Mouse (Mus musculus) kidney, adult 2 months (tissue): ENCODE results near the gene Zcchc2. TPM values are rescaled to one million over a fixed set of nuclear protein-coding genes. Genes with fewer than 3 reads are reported as not detected.
A peak's percentile ranks its signal among the peaks of the same experiment; 100 is the strongest.

Experiments
- DNase-seq: peaks from one replicate; pipeline ENCODE4 v3.0.0; 2021
- H3K27ac ChIP-seq: fragments of 200-500 bp; 2 replicates; pipeline ENCODE4 v1.5.1; 2012; ENCODE audit warnings: low read depth, low read length, control low read depth, inconsistent platforms; ENCODE audit not compliant: insufficient read depth
- H3K27me3 ChIP-seq: fragments of 200-500 bp; replicated peaks from 2 replicates; pipeline ENCODE4 v1.6.1; 2012; ENCODE audit warnings: mild to moderate bottlenecking, moderate library complexity, low read length, inconsistent platforms; ENCODE audit not compliant: control insufficient read depth, insufficient read depth
- H3K36me3 ChIP-seq: fragments of 200-500 bp; 2 replicates; pipeline ENCODE4 v1.6.1; 2012; ENCODE audit warnings: mild to moderate bottlenecking, moderate library complexity, low read length, inconsistent platforms; ENCODE audit not compliant: control insufficient read depth, insufficient read depth
- H3K4me1 ChIP-seq: fragments of 200-500 bp; 2 replicates; pipeline ENCODE4 v1.6.1; 2011; ENCODE audit warnings: low read length; ENCODE audit not compliant: control insufficient read depth, insufficient read depth
- H3K4me3 ChIP-seq: fragments of 200-500 bp; 2 replicates; pipeline ENCODE4 v1.5.1; 2011; ENCODE audit warnings: mild to moderate bottlenecking, low read depth, low read length, control low read depth; ENCODE audit not compliant: insufficient read depth
- CTCF ChIP-seq: fragments of 200-500 bp; conservative IDR thresholded peaks from 2 replicates; pipeline ENCODE4 v1.5.1; 2011; ENCODE audit warnings: low read depth, mild to moderate bottlenecking, control low read depth, low read length, moderate library complexity, mixed read lengths; ENCODE audit not compliant: insufficient read depth, insufficient read length
- POLR2A ChIP-seq: fragments of 200-500 bp; IDR thresholded peaks from one replicate; pipeline ENCODE4 v1.6.1; 2011; ENCODE audit warnings: low read depth, low read length, control low read depth
- WGBS: fragments of 180-500 bp; shearing (Covaris S2); methylation state at CpG from one replicate; pipeline ENCODE4 v1.1.7; 2018; 5-methylcytosine and 5-hydroxymethylcytosine counted together
- polyA plus RNA-seq: library from polyadenylated mRNA; depleted of rRNA; stranded (reverse); fragments of >200 nt; gene quantifications from 2 replicates; pipeline ENCODE4 v1.2.3, GENCODE M21; 2012

Zcchc2 gene
- polyA plus RNA-seq, 1 experiment: 13.5 TPM

DNA sequence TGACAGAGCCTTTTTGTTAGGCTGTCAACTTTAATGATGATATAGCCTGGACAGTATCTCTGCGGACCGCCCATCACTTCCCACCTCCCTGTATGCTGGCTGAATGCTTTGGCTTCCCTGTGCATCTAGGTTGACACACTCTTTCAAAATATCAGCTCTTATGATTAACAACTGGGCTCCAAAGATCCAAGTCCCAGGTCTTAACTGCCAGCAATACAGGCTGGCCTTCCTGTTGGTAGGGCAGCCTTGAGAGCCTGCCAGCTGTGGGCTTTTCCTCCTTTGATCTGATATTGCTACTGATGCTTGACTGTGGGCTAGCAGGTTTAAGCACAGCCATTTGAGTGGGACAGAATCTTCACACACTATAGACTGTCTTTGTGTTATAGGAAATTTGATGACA lies 74.5 kb downstream of the Zcchc2 start:
- Histone ChIP-seq H3K4me3 (no peak overlapping the region), H3K27me3 (no peaks in the 10 kb centered on the region), H3K4me1 (no peaks in the 10 kb centered on the region), H3K36me3 (no peaks in the 10 kb centered on the region), H3K27ac (no peak overlapping the region)
- TF ChIP-seq CTCF: no peak
- 90% methylated on average over 2 of the region's 2 CpGs for WGBS
- no peak for DNase-seq

DNA sequence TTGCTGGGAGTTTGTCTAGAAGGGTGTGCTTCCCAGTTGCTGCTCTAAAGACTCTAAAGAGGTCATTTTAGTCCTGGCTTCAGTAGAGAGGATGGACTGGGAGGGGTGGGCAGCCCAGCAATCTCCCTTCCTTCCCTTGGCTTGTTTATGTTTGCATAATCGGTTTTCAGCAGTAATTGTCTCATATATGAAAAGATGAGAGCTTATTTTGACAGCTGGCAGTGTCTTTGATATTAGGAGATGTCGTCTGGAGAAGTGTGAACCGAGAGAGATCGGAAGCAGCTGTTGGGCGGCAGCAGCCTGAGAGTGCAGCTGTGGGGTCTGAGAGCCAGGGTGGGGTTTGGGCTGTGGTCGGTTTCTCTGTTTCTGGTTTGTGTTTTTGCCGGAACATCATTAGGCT lies 75.5 kb downstream of the Zcchc2 start:
- TF ChIP-seq CTCF: no peak
- no peak for TF ChIP-seq POLR2A
- 28% methylated on average over 7 of the region's 7 CpGs for WGBS

DNA sequence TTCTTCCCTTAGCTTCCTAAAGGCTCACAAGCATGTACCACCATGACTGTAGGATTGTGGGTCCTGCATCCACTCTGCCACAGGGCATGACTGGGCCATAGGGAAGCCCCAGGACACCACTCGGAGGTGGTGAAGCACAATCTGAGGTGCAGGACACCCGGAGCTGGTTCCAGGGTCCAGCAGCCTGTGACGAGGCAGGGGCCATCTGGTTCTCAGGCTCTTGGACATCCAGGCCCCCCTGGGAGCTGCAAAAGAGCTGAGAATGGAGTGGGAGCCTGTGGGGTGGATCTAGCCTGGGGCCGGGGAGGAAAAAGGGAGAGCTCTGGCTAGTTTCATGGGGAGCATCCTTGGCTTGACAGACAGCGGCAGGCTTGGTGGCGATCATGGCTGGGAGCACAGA lies 77.1 kb downstream of the Zcchc2 start:
- 91% methylated on average over 6 of the region's 6 CpGs for WGBS
- Histone ChIP-seq H3K4me3 (no peak overlapping the region), H3K27ac (no peak overlapping the region)

More for the DNA sequence above, 75.5 kb downstream of the Zcchc2 start:
- H3K4me3 ChIP-seq: no peak overlapping the region
- H3K4me1 ChIP-seq: no peaks in the 10 kb centered on the region
- DNase-seq: no peak
- H3K27ac ChIP-seq: no peak overlapping the region
- no peaks in the 10 kb centered on the region for H3K36me3 ChIP-seq
- H3K27me3 ChIP-seq: no peaks in the 10 kb centered on the region

DNA sequence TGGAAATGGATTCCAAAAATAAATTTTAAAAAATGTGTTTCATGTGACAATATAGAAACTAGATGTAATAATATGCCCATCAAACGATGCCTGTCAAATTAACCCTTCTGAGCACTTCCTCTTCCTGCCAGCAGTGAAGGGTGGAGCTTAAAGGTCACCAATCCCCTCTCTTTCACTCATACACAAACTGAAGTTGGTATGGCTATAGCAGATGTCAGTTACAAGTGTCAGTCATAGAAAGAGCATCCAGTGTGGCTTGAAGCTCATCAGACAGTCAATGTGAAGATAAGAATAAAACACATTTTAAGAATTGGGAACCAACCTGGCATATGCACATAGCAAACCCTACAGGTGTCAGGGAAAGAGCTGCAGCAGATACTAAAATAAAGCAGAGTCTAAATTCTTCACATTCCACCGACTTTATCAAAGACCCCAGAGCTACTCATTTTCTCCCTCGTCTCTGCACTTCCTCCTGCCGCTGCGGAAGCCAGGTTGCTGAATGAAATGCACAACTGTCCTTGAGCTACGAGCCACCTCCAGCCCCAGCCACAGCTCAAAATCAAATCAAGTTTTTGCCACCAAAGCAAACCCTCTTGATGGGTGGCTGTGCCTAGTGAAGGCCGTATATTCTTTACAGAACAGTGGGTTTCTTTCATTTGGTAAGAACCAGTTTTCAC lies 79.8 kb downstream of the Zcchc2 start:
- TF ChIP-seq CTCF: no peak
- TF ChIP-seq POLR2A: no peak
- no peak for DNase-seq

More for the DNA sequence above, 77.1 kb downstream of the Zcchc2 start:
- Histone ChIP-seq H3K4me1 (no peaks in the 10 kb centered on the region), H3K27me3 (no peaks in the 10 kb centered on the region), H3K36me3 (no peaks in the 10 kb centered on the region)
- no peak for DNase-seq
- TF ChIP-seq CTCF (no peak), POLR2A (no peak)

DNA sequence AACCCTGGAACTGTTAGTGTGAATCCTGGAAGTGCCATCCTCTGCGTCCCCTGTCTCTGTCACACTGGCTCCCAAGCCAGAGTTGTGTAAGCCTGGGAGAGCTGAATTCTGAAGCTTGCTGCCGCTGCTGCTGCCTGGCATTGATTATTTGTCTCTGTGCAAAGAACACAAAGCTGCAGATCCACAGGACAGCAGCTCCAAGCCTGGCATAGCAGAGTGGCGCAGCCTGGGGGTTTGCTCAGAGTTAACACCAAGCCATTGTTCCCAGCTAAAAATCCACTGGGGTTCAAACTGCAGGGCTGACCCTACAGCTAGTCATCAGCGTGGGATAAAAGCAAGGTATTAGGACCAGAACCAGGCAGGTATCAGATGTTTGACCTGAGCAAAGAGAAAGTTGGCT lies 80.6 kb downstream of the Zcchc2 start:
- TF ChIP-seq POLR2A (no peak), CTCF (no peak)
- H3K27ac ChIP-seq: no peak overlapping the region
- H3K4me1 ChIP-seq: no peaks in the 10 kb centered on the region
- DNase-seq: no peak
- 60% methylated on average over 4 of the region's 4 CpGs for WGBS
- no peaks in the 10 kb centered on the region for H3K27me3 ChIP-seq
- H3K4me3 ChIP-seq: no peak overlapping the region
- no peaks in the 10 kb centered on the region for H3K36me3 ChIP-seq

More for the DNA sequence above, 79.8 kb downstream of the Zcchc2 start:
- no peak overlapping the region for H3K27ac ChIP-seq
- H3K4me1 ChIP-seq: no peaks in the 10 kb centered on the region
- WGBS: 68% methylated on average over 7 of the region's 7 CpGs
- no peak overlapping the region for H3K4me3 ChIP-seq
- no peaks in the 10 kb centered on the region for H3K36me3 ChIP-seq
- no peaks in the 10 kb centered on the region for H3K27me3 ChIP-seq

DNA sequence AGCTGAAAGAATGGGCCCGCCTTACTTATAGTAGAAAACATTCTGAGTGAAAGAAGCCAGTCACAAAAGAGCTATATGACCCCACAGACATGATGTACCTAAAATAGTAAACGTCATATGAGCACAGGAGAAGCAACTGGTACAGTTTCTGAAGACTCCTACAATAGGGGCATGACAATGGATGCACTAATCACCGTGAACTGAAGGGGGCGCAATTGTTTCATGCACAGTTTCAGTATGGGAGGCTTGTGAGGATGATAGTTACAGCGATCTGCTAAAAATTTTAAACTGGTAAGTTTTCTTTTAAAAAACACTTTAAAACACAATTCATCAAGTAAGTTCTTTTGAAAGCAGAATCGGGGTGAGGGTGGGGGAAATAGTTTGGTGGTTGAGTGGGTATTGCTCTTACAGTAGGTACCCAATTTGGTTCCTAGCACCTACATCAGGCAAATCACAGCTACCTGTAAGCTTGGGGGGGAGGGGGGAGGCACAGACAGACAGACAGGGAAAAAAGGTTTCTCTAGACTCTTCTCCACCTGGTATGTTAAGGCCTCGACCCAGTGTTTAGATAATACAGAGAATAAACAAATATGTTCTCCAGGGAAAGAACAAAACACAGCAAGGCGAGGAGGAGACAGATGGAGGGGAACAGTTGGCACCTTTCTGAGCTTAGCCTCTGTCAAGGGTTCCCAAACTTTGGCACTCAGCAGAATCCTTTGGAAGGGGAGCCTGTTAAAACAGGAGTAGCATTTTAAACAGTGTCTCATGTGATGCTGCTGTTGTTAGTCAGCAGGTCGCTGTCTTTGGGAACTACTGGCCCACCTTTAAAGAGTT lies 81.2 kb downstream of the Zcchc2 start:
- Histone ChIP-seq H3K4me3 (no peak overlapping the region), H3K36me3 (no peaks in the 10 kb centered on the region), H3K27ac (no peak overlapping the region), H3K27me3 (no peaks in the 10 kb centered on the region), H3K4me1 (no peaks in the 10 kb centered on the region)
- 22% methylated on average over 9 of the region's 9 CpGs for WGBS
- DNase-seq: peak; percentile 79
- TF ChIP-seq CTCF (peak; percentile 55), POLR2A (no peak)

DNA sequence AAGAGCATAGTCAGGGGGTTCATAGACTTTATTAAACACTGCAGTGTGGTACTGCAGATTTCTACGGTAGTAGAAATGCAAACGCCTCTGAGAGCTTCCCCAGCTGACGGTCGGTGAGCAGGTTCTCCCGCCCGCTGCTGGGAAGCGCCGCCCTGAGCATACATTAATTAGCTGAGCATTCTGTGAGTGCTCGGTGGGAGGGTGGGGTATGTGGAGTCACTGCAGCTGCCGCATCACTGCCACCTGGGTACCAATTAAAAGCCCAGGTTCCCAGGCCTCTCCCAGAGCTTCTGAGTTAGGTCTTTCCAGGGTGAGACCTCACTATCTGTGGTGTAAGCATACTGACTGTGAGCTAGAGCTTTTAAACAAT lies 81.8 kb downstream of the Zcchc2 start:
- 29% methylated on average over 10 of the region's 10 CpGs for WGBS
- H3K36me3 ChIP-seq: no peaks in the 10 kb centered on the region
- H3K27ac ChIP-seq: no peak overlapping the region
- H3K27me3 ChIP-seq: no peaks in the 10 kb centered on the region
- no peak for TF ChIP-seq POLR2A
- TF ChIP-seq CTCF: no peak
- no peak for DNase-seq
- H3K4me3 ChIP-seq: no peak overlapping the region
- H3K4me1 ChIP-seq: no peaks in the 10 kb centered on the region
